Mouse (Mus musculus): ENCODE measurements around the gene Akap13.

GRCm38 (mm10) chr7:75499271-75499670 lies 43.9 kb downstream of the Akap13 start:
- no peak for TF ChIP-seq POLR2A (IDR thresholded peaks at IDR 0.05; ENCODE audit: borderline replicate concordance, extremely low read depth, low read depth, low read length)
- no peak for TF ChIP-seq CTCF (IDR thresholded peaks at IDR 0.05; ENCODE audit: insufficient read depth, low read length)
